Mouse (Mus musculus): ENCODE measurements around the gene Wrnip1. TPM values are rescaled to one million over a fixed set of nuclear protein-coding genes. Genes with fewer than 3 reads are reported as not detected.

Wrnip1 gene
- total and polyA plus RNA-seq, 3 experiments, result 38.8 to 50.6 TPM; not detected in 1

- H3K9me3 ChIP-seq (replicated peaks; ENCODE audit: insufficient read depth, low read length), result no peaks in the 10 kb centered on the region
- peaks cover 0 to 3% of the 10 kb centered on the region in 2 experiments; a peak in 2 of 4 replicates for H3K27me3 ChIP-seq (ENCODE audit: control insufficient read depth in 1 of 2, insufficient read depth in 2 of 2, low read length in 2 of 2)
- no peak overlapping the region for H3K9ac ChIP-seq (ENCODE audit: control insufficient read depth, low read depth, low read length, poor library complexity, severe bottlenecking)
- H3K79me2 ChIP-seq (ENCODE audit: control insufficient read depth, insufficient read depth, low read length, poor library complexity), result no peaks in the 10 kb centered on the region
- no peak overlapping the region for H3K4me3 ChIP-seq (ENCODE audit: control insufficient read depth in 1 of 2, insufficient read depth in 1 of 2, low read depth in 2 of 2, low read length in 2 of 2)
- DNase-seq (ENCODE audit: low read depth, low spot score), result peak; percentile 84
- peaks cover 0 to 15% of the 10 kb centered on the region in 2 experiments; a peak in 2 of 4 replicates for H3K36me3 ChIP-seq (ENCODE audit: control insufficient read depth in 1 of 2, insufficient read depth in 2 of 2, low read length in 2 of 2)
- peaks cover 10 to 30% of the 10 kb centered on the region in 2 experiments for H3K4me1 ChIP-seq (ENCODE audit: control insufficient read depth in 1 of 2, insufficient read depth in 2 of 2, low read length in 2 of 2)
- TF ChIP-seq BHLHE40 (IDR thresholded peaks at IDR 0.05; ENCODE audit: borderline replicate concordance, low read depth, low read length) (no peak), KAT2A (conservative IDR thresholded peaks at IDR 0.05; ENCODE audit: low read depth, low read length) (no peak), EP300 (IDR thresholded peaks at IDR 0.05; ENCODE audit: low read depth in 1 of 2, low read length in 2 of 2) (no peak), MYC (IDR thresholded peaks at IDR 0.05; ENCODE audit: low read depth, low read length) (0 out of 2 replicates have a peak, but pooled peaks have one; percentile 46), UBTF (IDR thresholded peaks at IDR 0.05; ENCODE audit: borderline replicate concordance, insufficient read depth, low read depth, low read length) (no peak), MAZ (IDR thresholded peaks at IDR 0.05; ENCODE audit: low read depth, low read length) (no peak), NRF1 (IDR thresholded peaks at IDR 0.05; ENCODE audit: insufficient read depth, low read depth, low read length, poor library complexity, severe bottlenecking) (no peak), ZC3H11A (IDR thresholded peaks at IDR 0.05; ENCODE audit: low read depth, low read length) (peak; percentile 39), TBP (IDR thresholded peaks at IDR 0.05; ENCODE audit: low read depth, low read length) (no peak), CTCF (IDR thresholded peaks at IDR 0.05 in 2 of 3, conservative IDR thresholded peaks at IDR 0.05 in 1 of 3; ENCODE audit: control insufficient read depth in 1 of 3, insufficient read depth in 1 of 3, low read depth in 2 of 3, low read length in 3 of 3, poor library complexity in 1 of 3, severe bottlenecking in 1 of 3) (peak; percentile 66 to 81 (median 72)), NELFE (IDR thresholded peaks at IDR 0.05; ENCODE audit: low read depth, low read length) (no peak), TAL1 (IDR thresholded peaks at IDR 0.05; ENCODE audit: low read length) (no peak), MAX (IDR thresholded peaks at IDR 0.05; ENCODE audit: low read length) (no peak), GABPA (IDR thresholded peaks at IDR 0.05; ENCODE audit: low read depth, low read length) (no peak), MYB (IDR thresholded peaks at IDR 0.05; ENCODE audit: low read depth, low read length) (no peak), MEF2A (IDR thresholded peaks at IDR 0.05; ENCODE audit: extremely low read depth, insufficient replicate concordance, low read depth, low read length, poor library complexity, severe bottlenecking) (no peak), ZKSCAN1 (IDR thresholded peaks at IDR 0.05; ENCODE audit: low read depth, low read length) (no peak), ETS1 (IDR thresholded peaks at IDR 0.05; ENCODE audit: low read depth, low read length) (no peak), SIN3A (IDR thresholded peaks at IDR 0.05; ENCODE audit: low read length) (peak; percentile 53; the same call in 1 of the 2 replicates), SMC3 (IDR thresholded peaks at IDR 0.05; ENCODE audit: low read depth, low read length) (peak; percentile 49), GATA1 (IDR thresholded peaks at IDR 0.05; ENCODE audit: low read depth, low read length) (no peak), ZMIZ1 (IDR thresholded peaks at IDR 0.05; ENCODE audit: low read depth, low read length) (no peak), TCF12 (IDR thresholded peaks at IDR 0.05; ENCODE audit: low read depth, low read length) (no peak), CHD1 (IDR thresholded peaks at IDR 0.05; ENCODE audit: low read depth, low read length) (no peak), HCFC1 (IDR thresholded peaks at IDR 0.05; ENCODE audit: low read depth, low read length) (no peak), POLR2AphosphoS2 (IDR thresholded peaks at IDR 0.05; ENCODE audit: low read length) (no peak), RAD21 (IDR thresholded peaks at IDR 0.05; ENCODE audit: low read depth, low read length) (peak; percentile 65), POLR2A (IDR thresholded peaks at IDR 0.05; ENCODE audit: control insufficient read depth in 1 of 2, insufficient read depth in 1 of 2, low read depth in 1 of 2, low read length in 2 of 2, poor library complexity in 1 of 2) (no peak), MXI1 (IDR thresholded peaks at IDR 0.05; ENCODE audit: low read depth, low read length) (0 out of 2 replicates have a peak, but pooled peaks have one; percentile 40)
- H3K27ac ChIP-seq (ENCODE audit: control insufficient read depth, low read depth, low read length), result no peak overlapping the region
Observed at GRCm38 (mm10) chr13:32851967-32852366, 50.1 kb downstream of the Wrnip1 start.
